Mouse (Mus musculus) intestine, postnatal 0 days (tissue): ENCODE data around the gene Ascl3. TPM values are rescaled to one million over a fixed set of nuclear protein-coding genes. Genes with fewer than 3 reads are reported as not detected.

Source experiments
- ATAC-seq: fragments of 200-750 bp; cut with Nextera tagmentation; 2 replicates; pipeline ENCODE4 v1.8.0; 2017; ENCODE audit warnings: mild to moderate bottlenecking, moderate TSS enrichment, moderate library complexity
- H3K27ac ChIP-seq: fragments of 300-500 bp; sonication (generic); 2 replicates; pipeline ENCODE4 v1.5.1; 2014; ENCODE audit warnings: mild to moderate bottlenecking, low read depth, low read length, moderate library complexity
- H3K27me3 ChIP-seq: fragments of 300-500 bp; sonication (generic); replicated peaks from 2 replicates; pipeline ENCODE4 v1.6.1; 2014; ENCODE audit warnings: low read length, mixed read lengths; ENCODE audit not compliant: control insufficient read depth, insufficient read depth
- H3K36me3 ChIP-seq: fragments of 300-500 bp; sonication (generic); 2 replicates; pipeline ENCODE4 v1.6.1; 2014; ENCODE audit warnings: mild to moderate bottlenecking, moderate library complexity; ENCODE audit not compliant: control insufficient read depth, insufficient read depth
- H3K4me1 ChIP-seq: fragments of 300-500 bp; sonication (generic); replicated peaks from 2 replicates; pipeline ENCODE4 v1.6.1; 2014; ENCODE audit warnings: antibody characterized with exemption, low read length, mixed read lengths; ENCODE audit not compliant: control insufficient read depth, insufficient read depth
- H3K4me2 ChIP-seq: fragments of 300-500 bp; sonication (generic); replicated peaks from 2 replicates; pipeline ENCODE4 v1.6.1; 2014; ENCODE audit warnings: low read depth, mild to moderate bottlenecking, moderate library complexity
- H3K4me3 ChIP-seq: fragments of 300-500 bp; sonication (generic); 2 replicates; pipeline ENCODE4 v1.5.1; 2014; ENCODE audit warnings: low read depth, low read length
- H3K9ac ChIP-seq: fragments of 300-500 bp; sonication (generic); 2 replicates; pipeline ENCODE4 v1.6.1; 2014; ENCODE audit warnings: mild to moderate bottlenecking, low read depth, low read length
- H3K9me3 ChIP-seq: fragments of 300-500 bp; sonication (generic); 2 replicates; pipeline ENCODE4 v1.6.1; 2016; ENCODE audit warnings: mixed run types; ENCODE audit not compliant: control insufficient read depth
- CTCF ChIP-seq: sonication (generic); IDR thresholded peaks from 2 replicates; pipeline ENCODE4 v1.5.1; 2016; ENCODE audit warnings: low read depth, mild to moderate bottlenecking, control low read depth, antibody characterized with exemption, moderate library complexity
- WGBS: fragments of 180-500 bp; shearing (Covaris S2); extraction: QIAGEN DNeasy Blood & Tissue Kit; methylation state at CpG from one replicate; pipeline ENCODE4 v1.1.7; 2014; 5-methylcytosine and 5-hydroxymethylcytosine counted together
- polyA plus RNA-seq: library from polyadenylated mRNA; unstranded; fragments of >200 nt; fragmentation: Nextera tagmentation; extraction: Ambion mirVana; gene quantifications from 2 replicates; pipeline ENCODE4 v1.2.1, GENCODE M21; 2015

The Ascl3 gene
- 0.52 and 0.98 TPM in 2 replicates for polyA plus RNA-seq

DNA sequence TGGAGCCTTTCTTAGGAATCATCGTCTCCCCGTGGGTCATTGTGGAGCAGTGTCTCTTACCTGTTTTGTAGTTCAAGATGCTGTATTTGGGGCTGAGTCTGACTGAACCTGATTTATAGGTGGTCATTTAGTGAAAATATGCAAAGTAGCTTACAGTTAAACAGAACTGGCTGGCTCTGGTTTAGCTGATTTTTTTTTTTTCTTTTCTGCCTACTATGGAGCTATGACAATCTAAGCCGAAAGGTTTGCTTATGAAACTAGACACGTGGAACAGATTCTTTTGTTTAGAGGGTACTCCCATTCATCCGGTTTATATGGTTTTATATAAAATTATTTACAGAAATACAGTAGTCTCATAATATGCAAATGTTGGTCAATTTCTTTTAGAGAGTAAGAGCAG, at the start of gene Ascl3:
TSS of gene Ascl3 (minus strand) at position 101 of the 400 bp plus-strand sequence.
- Histone ChIP-seq H3K27me3 (no peaks in the 10 kb centered on the region), H3K9me3 (no peaks in the 10 kb centered on the region), H3K4me3 (no peak within 1 kb of the TSS), H3K4me1 (no peaks in the 10 kb centered on the region), H3K4me2 (no peak within 1 kb of the TSS), H3K27ac (no peak within 1 kb of the TSS), H3K36me3 (peaks cover 19% of the 10 kb centered on the region), H3K9ac (no peak within 1 kb of the TSS)
- no peak for TF ChIP-seq CTCF
- WGBS = 91% methylated on average over 5 of the region's 5 CpGs
- ATAC-seq = no peak

DNA sequence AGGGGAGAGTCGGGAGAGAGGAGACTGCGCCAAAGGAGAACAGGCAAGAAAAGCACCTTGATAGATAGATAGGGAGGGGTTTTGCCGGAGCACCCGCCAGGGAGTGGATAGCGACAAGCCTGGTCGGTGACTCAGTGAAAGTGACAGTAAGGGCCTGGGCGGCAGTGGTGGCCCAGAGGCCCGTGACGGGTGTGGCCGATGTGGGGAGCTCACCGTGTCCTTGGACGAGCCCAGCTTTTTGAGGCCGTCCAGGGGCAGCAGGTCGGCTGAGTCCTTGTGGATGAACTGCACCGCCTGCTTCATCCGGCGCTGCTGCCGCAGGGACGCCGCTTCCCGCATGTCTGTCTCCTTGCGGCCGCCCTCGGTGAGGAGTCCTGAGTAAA, 49.6 kb upstream of the Ascl3 start:
- Histone ChIP-seq H3K9ac (no peak overlapping the region), H3K27ac (no peak overlapping the region), H3K36me3 (no peaks in the 10 kb centered on the region; the same call in 1 of the 2 replicates), H3K4me1 (peaks cover 4% of the 10 kb centered on the region; the same call in 1 of the 2 replicates), H3K4me2 (peak overlapping the region; percentile 88), H3K4me3 (peak overlapping the region; percentile 47), H3K27me3 (peaks cover 35% of the 10 kb centered on the region), H3K9me3 (no peaks in the 10 kb centered on the region)
- WGBS = 1% methylated on average over 24 of the region's 24 CpGs
- ATAC-seq = peak; percentile 78
- TF ChIP-seq CTCF = no peak

DNA sequence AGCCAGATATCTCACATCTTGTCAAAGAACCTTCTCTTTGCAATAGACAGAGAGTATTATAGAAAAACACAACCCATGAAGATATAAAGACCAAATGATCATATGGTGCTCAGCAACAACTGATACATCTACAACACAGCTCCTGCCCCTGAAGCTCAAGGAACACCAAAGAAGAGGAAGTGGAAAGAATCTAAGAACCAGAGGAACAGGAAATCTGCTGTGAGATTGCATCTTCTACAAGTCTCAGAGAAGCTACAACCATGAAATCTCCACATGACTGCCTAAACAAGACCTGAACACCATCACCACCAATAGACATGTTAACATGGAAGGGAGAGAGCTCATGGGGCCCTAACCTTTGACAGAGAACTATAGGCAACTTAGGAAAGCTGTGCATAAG, 40.7 kb upstream of the Ascl3 start:
- H3K27ac ChIP-seq = no peak overlapping the region
- no peak overlapping the region for H3K4me3 ChIP-seq
- no peaks in the 10 kb centered on the region for H3K27me3 ChIP-seq
- no peaks in the 10 kb centered on the region for H3K4me1 ChIP-seq
- H3K36me3 ChIP-seq = no peaks in the 10 kb centered on the region
- no peaks in the 10 kb centered on the region for H3K9me3 ChIP-seq
- ATAC-seq = no peak
- no peak for TF ChIP-seq CTCF
- no peak overlapping the region for H3K4me2 ChIP-seq
- no peak overlapping the region for H3K9ac ChIP-seq

DNA sequence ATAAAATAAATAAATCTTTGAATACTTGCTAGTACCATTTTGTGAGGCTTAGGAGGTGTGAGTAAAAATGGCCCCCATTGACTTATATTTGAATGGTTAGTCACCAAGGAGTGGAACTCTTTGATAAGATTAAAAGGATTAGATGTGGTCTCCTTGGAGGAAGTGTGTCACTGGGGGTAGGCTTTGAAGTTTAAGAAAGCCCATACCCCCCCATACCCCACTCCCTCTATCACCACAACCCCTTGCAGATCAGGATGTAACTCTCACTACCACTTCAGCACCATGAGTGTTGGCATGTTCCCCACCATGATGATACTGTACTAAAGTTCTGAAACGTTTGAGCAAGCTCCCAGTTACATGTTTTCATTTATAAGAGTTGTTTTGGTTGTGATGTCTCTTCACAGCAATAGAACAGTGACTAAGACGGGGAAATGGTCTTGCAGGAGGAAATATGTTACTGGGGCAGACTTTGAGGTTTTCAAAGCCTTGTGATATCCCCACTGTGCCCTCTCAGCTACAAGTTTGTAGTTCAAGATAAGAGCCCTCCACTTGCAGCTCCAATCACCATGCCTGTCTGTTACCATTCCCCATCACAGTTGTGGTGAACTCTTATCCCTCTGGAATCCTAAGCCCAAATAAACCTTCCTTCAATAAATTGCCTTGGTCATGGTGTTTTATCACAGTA, 37.3 kb upstream of the Ascl3 start:
- no peak for ATAC-seq
- no peak overlapping the region for H3K27ac ChIP-seq
- no peaks in the 10 kb centered on the region for H3K27me3 ChIP-seq
- H3K36me3 ChIP-seq = no peaks in the 10 kb centered on the region
- no peak for TF ChIP-seq CTCF
- no peak overlapping the region for H3K9ac ChIP-seq
- H3K4me2 ChIP-seq = no peak overlapping the region
- H3K9me3 ChIP-seq = no peaks in the 10 kb centered on the region
- H3K4me1 ChIP-seq = no peaks in the 10 kb centered on the region
- no peak overlapping the region for H3K4me3 ChIP-seq
- 50% methylated on average over 2 of the region's 2 CpGs for WGBS

DNA sequence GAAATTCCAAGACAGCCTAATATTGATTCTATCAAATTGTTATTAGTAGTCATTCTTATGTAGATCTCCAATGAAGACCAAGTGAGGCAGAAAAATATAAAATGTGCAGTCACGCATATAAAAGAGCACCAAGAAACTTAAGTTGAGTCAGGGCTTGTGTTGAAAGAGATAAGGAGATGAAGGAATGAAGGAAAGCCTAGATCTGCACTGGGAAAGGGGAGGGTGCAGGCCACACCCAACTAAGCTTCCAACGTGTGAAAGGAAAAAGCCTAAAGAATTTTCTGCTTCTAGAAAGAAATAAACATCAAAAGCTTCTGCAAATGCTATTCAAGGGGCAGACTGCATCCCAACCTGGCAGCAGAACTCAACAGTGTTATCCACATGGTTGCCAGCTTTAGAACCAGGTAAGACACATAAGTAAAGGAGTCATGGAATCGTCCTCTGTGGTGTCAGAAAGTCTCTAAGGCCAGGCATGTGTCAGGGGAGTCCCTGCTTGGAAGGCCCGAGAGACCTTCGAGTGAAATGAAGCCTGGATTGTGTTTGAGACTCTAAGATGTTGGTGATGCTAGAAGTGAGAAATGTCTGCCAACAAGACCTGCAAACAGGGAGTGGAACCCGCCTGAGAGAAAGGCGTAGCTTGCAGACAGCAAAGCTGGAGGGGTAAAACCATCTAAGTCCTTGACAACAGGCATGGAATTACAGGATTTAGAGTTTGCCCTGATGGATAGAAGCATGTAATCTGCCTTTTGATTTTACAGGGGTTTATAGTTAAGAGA, 36.2 kb upstream of the Ascl3 start:
- no peak for TF ChIP-seq CTCF
- WGBS = 76% methylated on average over 7 of the region's 7 CpGs
- no peak overlapping the region for H3K9ac ChIP-seq

DNA sequence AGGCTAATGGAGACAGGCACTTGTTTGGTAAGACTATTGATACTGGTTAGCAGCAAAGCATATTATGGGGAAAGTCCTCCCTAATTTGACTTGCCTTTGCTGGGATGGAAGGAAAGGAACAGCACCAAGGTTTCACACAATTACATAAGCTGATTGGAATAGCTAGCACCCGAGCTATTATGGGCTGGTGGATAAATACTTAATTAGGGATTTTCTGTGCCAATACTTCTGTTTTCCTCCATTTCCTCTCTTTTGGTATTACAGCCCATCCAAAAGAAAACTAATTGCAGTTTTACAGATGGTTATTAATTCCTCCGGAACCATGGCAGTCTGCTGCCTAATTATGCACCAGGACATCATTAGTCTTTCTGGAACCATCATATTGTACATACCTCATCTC, 32.5 kb upstream of the Ascl3 start:
- TF ChIP-seq CTCF = no peak
- no peak for ATAC-seq
- Histone ChIP-seq H3K4me1 (no peaks in the 10 kb centered on the region), H3K27ac (no peak overlapping the region), H3K4me2 (no peak overlapping the region), H3K4me3 (no peak overlapping the region), H3K9me3 (no peaks in the 10 kb centered on the region), H3K36me3 (no peaks in the 10 kb centered on the region), H3K27me3 (no peaks in the 10 kb centered on the region), H3K9ac (no peak overlapping the region)
- WGBS = 76% methylated on average over 2 of the region's 2 CpGs

More for the DNA sequence above, 36.2 kb upstream of the Ascl3 start:
- H3K4me1 ChIP-seq = no peaks in the 10 kb centered on the region
- no peak overlapping the region for H3K27ac ChIP-seq
- no peaks in the 10 kb centered on the region for H3K36me3 ChIP-seq
- no peaks in the 10 kb centered on the region for H3K9me3 ChIP-seq
- H3K27me3 ChIP-seq = no peaks in the 10 kb centered on the region
- no peak overlapping the region for H3K4me2 ChIP-seq
- H3K4me3 ChIP-seq = no peak overlapping the region
- ATAC-seq = no peak
